8 mouse cellular contexts compared by ENCODE assay signal in genomic region chr4:63544494-63545230, GRCm38 (mm10). TPM values are rescaled to one million over a fixed set of nuclear protein-coding genes. Genes with fewer than 3 reads are reported as not detected.
A peak's percentile ranks its signal among the peaks of the same experiment; 100 is the strongest.
DNase-seq lines count a peak whose midpoint lies in the region; ATAC-seq lines count a peak whose summit lies in the region.

Gene Atp6v1g1 (plus strand): TSS chr4:63544772.

- peaks cover 3% of the 10 kb centered on the region for H3K36me3 ChIP-seq in embryonic facial prominence, embryonic 11.5 days (replicated peaks; ENCODE audit: control insufficient read depth, insufficient read depth, low read depth, low read length)
- peaks cover 18% of the 10 kb centered on the region for H3K36me3 ChIP-seq in limb, embryonic 13.5 days
- peaks cover 13% of the 10 kb centered on the region for H3K36me3 ChIP-seq in midbrain, embryonic 16.5 days (ENCODE audit: control insufficient read depth, insufficient read depth, low read length)

- H3K4me1 ChIP-seq in embryonic facial prominence, embryonic 11.5 days (ENCODE audit: control insufficient read depth, insufficient read depth, low read length): no peaks in the 10 kb centered on the region
- H3K4me1 ChIP-seq in limb, embryonic 13.5 days: peaks cover 30% of the 10 kb centered on the region
- peaks cover 25% of the 10 kb centered on the region for H3K4me1 ChIP-seq in midbrain, embryonic 16.5 days (ENCODE audit: control insufficient read depth, insufficient read depth, low read length)

- H3K9ac ChIP-seq in embryonic facial prominence, embryonic 11.5 days (replicated peaks; ENCODE audit: low read length): peak within 1 kb of the TSS; percentile 87
- H3K9ac ChIP-seq in limb, embryonic 13.5 days: peak within 1 kb of the TSS; percentile 96
- H3K9ac ChIP-seq in midbrain, embryonic 16.5 days (ENCODE audit: low read depth, low read length): peak within 1 kb of the TSS; percentile 92

- under 1% methylated on average over 50 of the region's 57 CpGs for WGBS in embryonic facial prominence, embryonic 11.5 days
- under 1% methylated on average over 57 of the region's 57 CpGs for WGBS in limb, embryonic 13.5 days
- WGBS in midbrain, embryonic 16.5 days: 2% methylated on average over 32 of the region's 57 CpGs

- H3K27ac ChIP-seq in embryonic facial prominence, embryonic 11.5 days (replicated peaks; ENCODE audit: low read depth, low read length): peak within 1 kb of the TSS; percentile 66; the same call in 1 of the 2 replicates
- H3K27ac ChIP-seq in limb, embryonic 13.5 days: peak within 1 kb of the TSS; percentile 86
- H3K27ac ChIP-seq in midbrain, embryonic 16.5 days (ENCODE audit: low read length): peak within 1 kb of the TSS; percentile 86

- no peaks in the 10 kb centered on the region for H3K27me3 ChIP-seq in embryonic facial prominence, embryonic 11.5 days (ENCODE audit: control insufficient read depth, insufficient read depth, low read length)
- H3K27me3 ChIP-seq in limb, embryonic 13.5 days: no peaks in the 10 kb centered on the region
- no peaks in the 10 kb centered on the region for H3K27me3 ChIP-seq in midbrain, embryonic 16.5 days (ENCODE audit: control insufficient read depth, insufficient read depth, low read depth, low read length)

- ATAC-seq in embryonic facial prominence, embryonic 11.5 days (replicated peaks; ENCODE audit: insufficient number of reproducible peaks, low FRiP score, low TSS enrichment, low read depth): peak; percentile 91
- ATAC-seq in limb, embryonic 13.5 days (ENCODE audit: low FRiP score, low read depth): peak; percentile 96
- peak; percentile 97 for ATAC-seq in midbrain, embryonic 16.5 days

- H3K4me3 ChIP-seq in embryonic facial prominence, embryonic 11.5 days (ENCODE audit: low read depth, low read length): peak within 1 kb of the TSS; percentile 70
- peak within 1 kb of the TSS; percentile 89 for H3K4me3 ChIP-seq in limb, embryonic 13.5 days
- H3K4me3 ChIP-seq in midbrain, embryonic 16.5 days (ENCODE audit: low read depth, low read length): peak within 1 kb of the TSS; percentile 66

- no peaks in the 10 kb centered on the region for H3K9me3 ChIP-seq in embryonic facial prominence, embryonic 11.5 days (replicated peaks; ENCODE audit: control insufficient read depth, low read length)
- no peaks in the 10 kb centered on the region for H3K9me3 ChIP-seq in limb, embryonic 13.5 days
- no peaks in the 10 kb centered on the region for H3K9me3 ChIP-seq in midbrain, embryonic 16.5 days (replicated peaks; ENCODE audit: control insufficient read depth, low read length, poor library complexity, severe bottlenecking)

- peak; percentile 97 for DNase-seq in layer of hippocampus, adult 11-12 months (ENCODE audit: low spot score)
- no peak for DNase-seq in layer of hippocampus, adult 9-10 months (ENCODE audit: low spot score)
- DNase-seq in embryonic facial prominence, embryonic 11.5 days (ENCODE audit: low spot score): peak; percentile 96
- peak; percentile 100 for DNase-seq in heart, adult 11 months
- peak; percentile 96 for DNase-seq in kidney, adult 18-20 months
- DNase-seq in spleen, postnatal 10 days (ENCODE audit: low spot score in 2 of 2): peak; percentile 91 to 95

- H3K4me2 ChIP-seq in embryonic facial prominence, embryonic 11.5 days (ENCODE audit: low read depth, low read length): peak within 1 kb of the TSS; percentile 56
- H3K4me2 ChIP-seq in limb, embryonic 13.5 days (replicated peaks): peak within 1 kb of the TSS; percentile 84
- peak within 1 kb of the TSS; percentile 90 for H3K4me2 ChIP-seq in midbrain, embryonic 16.5 days (ENCODE audit: low read length)

RNA-seq across cellular contexts. Expression of gene Atp6v1g1, which starts in this region (rescaled TPM):
- 353 and 362 TPM in 2 replicates for polyA plus RNA-seq in embryonic facial prominence, embryonic 11.5 days (2014; fragmentation: Nextera tagmentation; extraction: Ambion mirVana)
- polyA plus RNA-seq in limb, embryonic 13.5 days (2015; fragmentation: Nextera tagmentation; extraction: Ambion mirVana): 317 and 318 TPM in 2 replicates
- polyA plus RNA-seq in midbrain, embryonic 16.5 days (2015; fragmentation: Nextera tagmentation; extraction: Ambion mirVana): 414 and 443 TPM in 2 replicates
